ENCODE assay signal across 8 mouse cellular contexts in the genomic region with DNA sequence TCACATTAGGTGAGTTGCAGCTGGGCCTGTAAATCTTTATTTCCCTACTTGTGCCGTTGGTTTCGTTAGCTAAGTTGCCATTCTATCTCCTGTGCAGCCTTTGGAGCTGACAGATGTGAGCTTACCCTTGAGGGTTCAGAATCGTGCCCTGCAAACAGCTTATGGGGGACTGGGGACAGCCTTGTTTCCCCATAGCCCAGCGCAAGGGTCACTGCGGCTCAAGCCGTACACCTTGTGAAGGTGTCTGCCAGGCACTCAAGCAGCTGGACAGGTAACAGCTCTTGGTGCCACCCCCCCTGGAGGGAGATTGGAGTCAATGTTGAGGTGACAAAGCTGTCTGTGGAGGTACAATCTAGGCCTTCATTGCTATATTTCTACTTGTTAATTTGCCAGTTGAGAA. TPM values are rescaled to one million over a fixed set of nuclear protein-coding genes. Genes with fewer than 3 reads are reported as not detected.
A peak's percentile ranks its signal among the peaks of the same experiment; 100 is the strongest.
DNase-seq lines count a peak whose midpoint lies in the region; ATAC-seq and TF ChIP-seq lines count a peak whose summit lies in the region.

No protein-coding gene starts in this region.

- peaks cover 12% of the 10 kb centered on the region for H3K4me1 ChIP-seq in thymus, adult 2 months (replicated peaks; ENCODE audit: control insufficient read depth, insufficient read depth, low read length)
- H3K4me1 ChIP-seq in liver, embryonic 15.5 days (replicated peaks) = peaks cover 31% of the 10 kb centered on the region

- ATAC-seq in liver, embryonic 15.5 days (ENCODE audit: insufficient read depth) = no peak
- no peak for ATAC-seq in activated CD4-positive, CD25-positive, alpha-beta regulatory T cell, adult 4 months

- intact Hi-C loops in left cerebral cortex, adult 2 months (cut with DNase I) = no loop called here

- peak; percentile 38 for DNase-seq in cerebellum, adult 11-12 months
- no peak for DNase-seq in cerebellum, adult 8-10 months
- DNase-seq in thymus, adult 2 months = no peak
- no peak for DNase-seq in thymus, postnatal 14 days
- DNase-seq in urinary bladder, postnatal 14 days (ENCODE audit: low spot score) = no peak
- DNase-seq in left cerebral cortex, adult 2 months (ENCODE audit: extremely low spot score in 1 of 2, low spot score in 2 of 2) = no peak

- H3K4me2 ChIP-seq in liver, embryonic 15.5 days = peak overlapping the region; percentile 83

- TF ChIP-seq CTCF in thymus, adult 2 months (IDR thresholded peaks at IDR 0.05; ENCODE audit: borderline replicate concordance, control insufficient read depth, extremely low read depth, insufficient read depth, low read length, poor library complexity) = no peak
- TF ChIP-seq CTCF in left cerebral cortex, adult 2 months (IDR thresholded peaks at IDR 0.05) = no peak

- peak overlapping the region; percentile 66 for H3K9ac ChIP-seq in liver, embryonic 15.5 days

- WGBS in thymus, adult 2 months = 32% methylated on average over 6 of the region's 6 CpGs
- 16% methylated on average over 6 of the region's 6 CpGs for WGBS in liver, embryonic 15.5 days (ENCODE audit: insufficient replicate concordance)

- no peak overlapping the region for H3K27ac ChIP-seq in thymus, adult 2 months (ENCODE audit: control insufficient read depth, insufficient read depth, low read length)
- H3K27ac ChIP-seq in liver, embryonic 15.5 days (replicated peaks) = peak overlapping the region; percentile 93
- H3K27ac ChIP-seq in left cerebral cortex, adult 2 months = no peak overlapping the region

- H3K9me3 ChIP-seq in liver, embryonic 15.5 days (replicated peaks) = no peaks in the 10 kb centered on the region

- peak overlapping the region; percentile 23 for H3K4me3 ChIP-seq in thymus, adult 2 months (ENCODE audit: control insufficient read depth, insufficient read depth, low read length)
- H3K4me3 ChIP-seq in liver, embryonic 15.5 days (replicated peaks) = peak overlapping the region; percentile 75
- no peak overlapping the region for H3K4me3 ChIP-seq in left cerebral cortex, adult 2 months

- no peak for TF ChIP-seq POLR2A in thymus, adult 2 months (IDR thresholded peaks at IDR 0.05; ENCODE audit: control insufficient read depth, extremely low read depth, insufficient read depth, low read length, poor library complexity)

- H3K36me3 ChIP-seq in thymus, adult 2 months (ENCODE audit: control insufficient read depth, insufficient read depth, low read length) = peaks cover 31% of the 10 kb centered on the region
- peaks cover 35% of the 10 kb centered on the region for H3K36me3 ChIP-seq in liver, embryonic 15.5 days (replicated peaks)

- no peaks in the 10 kb centered on the region for H3K27me3 ChIP-seq in thymus, adult 2 months (ENCODE audit: control insufficient read depth, insufficient read depth, low read length)
- no peaks in the 10 kb centered on the region for H3K27me3 ChIP-seq in liver, embryonic 15.5 days

RNA-seq across cellular contexts. Expression of gene Rps9, which starts 2.1 kb away (rescaled TPM):
- 2,860 and 2,943 TPM in 2 replicates for polyA plus RNA-seq in thymus, adult 2 months (2012; rRNA removed)
- polyA plus RNA-seq in liver, embryonic 15.5 days (2015; fragmentation: Nextera tagmentation; extraction: Ambion mirVana) = 692 and 790 TPM in 2 replicates
- polyA plus RNA-seq in activated CD4-positive, CD25-positive, alpha-beta regulatory T cell, adult 4 months (2017; shearing (Covaris generic)) = 1,000 to 10,000 TPM; 4,746 to 5,361 TPM
- total RNA-seq in left cerebral cortex, adult 2 months (2021) = 100 to 1,000 TPM; 325 to 326 TPM

RNA-seq across cellular contexts. Expression of gene Mboat7, which starts 12.6 kb away (rescaled TPM):
- 75.5 and 82.5 TPM in 2 replicates for polyA plus RNA-seq in thymus, adult 2 months (2012; rRNA removed)
- polyA plus RNA-seq in liver, embryonic 15.5 days (2015; fragmentation: Nextera tagmentation; extraction: Ambion mirVana) = 20.9 and 24.1 TPM in 2 replicates
- 10 to 100 TPM; 13.8 to 27.6 TPM for polyA plus RNA-seq in activated CD4-positive, CD25-positive, alpha-beta regulatory T cell, adult 4 months (2017; shearing (Covaris generic))
- total RNA-seq in left cerebral cortex, adult 2 months (2021) = 100 to 1,000 TPM; 235 to 238 TPM

RNA-seq across cellular contexts. Expression of gene Tsen34, which starts 13.2 kb away (rescaled TPM):
- polyA plus RNA-seq in thymus, adult 2 months (2012; rRNA removed) = 53.6 and 57.6 TPM in 2 replicates
- 43.9 and 55.1 TPM in 2 replicates for polyA plus RNA-seq in liver, embryonic 15.5 days (2015; fragmentation: Nextera tagmentation; extraction: Ambion mirVana)
- polyA plus RNA-seq in activated CD4-positive, CD25-positive, alpha-beta regulatory T cell, adult 4 months (2017; shearing (Covaris generic)) = 10 to 100 TPM in 1 of 2 experiments, 1 to 10 TPM in 1; 7.5 to 10.4 TPM
- total RNA-seq in left cerebral cortex, adult 2 months (2021) = 10 to 100 TPM; 77.0 to 79.0 TPM

RNA-seq across cellular contexts. Expression of gene Pirb, which starts 14.3 kb away (rescaled TPM):
- 17.5 and 20.0 TPM in 2 replicates for polyA plus RNA-seq in thymus, adult 2 months (2012; rRNA removed)
- polyA plus RNA-seq in liver, embryonic 15.5 days (2015; fragmentation: Nextera tagmentation; extraction: Ambion mirVana) = 5.1 and 6.3 TPM in 2 replicates
- under 1 TPM in 1 of 2 experiments, not detected in 1; 0.61 TPM for polyA plus RNA-seq in activated CD4-positive, CD25-positive, alpha-beta regulatory T cell, adult 4 months (2017; shearing (Covaris generic))
- total RNA-seq in left cerebral cortex, adult 2 months (2021) = under 1 TPM; 0.16 to 0.25 TPM

RNA-seq across cellular contexts. Expression of gene Tmc4, which starts 28.6 kb away (rescaled TPM):
- polyA plus RNA-seq in thymus, adult 2 months (2012; rRNA removed) = 21.7 and 27.9 TPM in 2 replicates
- polyA plus RNA-seq in liver, embryonic 15.5 days (2015; fragmentation: Nextera tagmentation; extraction: Ambion mirVana) = 4.0 and 5.1 TPM in 2 replicates
- 1 to 10 TPM; 4.1 to 9.2 TPM for polyA plus RNA-seq in activated CD4-positive, CD25-positive, alpha-beta regulatory T cell, adult 4 months (2017; shearing (Covaris generic))
- total RNA-seq in left cerebral cortex, adult 2 months (2021) = 10 to 100 TPM in 1 of 2 experiments, 1 to 10 TPM in 1; 7.4 to 14.6 TPM
